Comparison of ENCODE assay signal across 20 mouse cellular contexts in the genomic region with DNA sequence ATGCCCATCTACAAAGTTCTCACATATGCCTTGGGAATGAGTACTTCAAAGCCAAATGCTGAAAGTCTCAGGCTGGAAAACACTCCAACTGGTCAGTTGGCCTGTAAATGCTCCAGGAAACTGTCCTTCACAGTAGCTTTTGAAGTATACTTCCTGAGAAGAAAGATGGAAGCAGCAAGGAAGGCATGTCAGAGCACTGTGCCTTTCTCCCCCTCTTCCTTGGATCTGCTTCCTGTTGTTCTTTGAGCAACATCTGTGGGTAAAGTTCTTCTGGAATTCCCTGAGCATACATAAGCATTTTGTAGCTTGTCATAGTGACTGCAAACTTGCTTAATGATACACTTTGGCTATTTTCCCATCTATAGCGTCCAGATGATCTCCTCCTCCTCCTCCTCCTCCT. TPM values are rescaled to one million over a fixed set of nuclear protein-coding genes. Genes with fewer than 3 reads are reported as not detected.
DNase-seq lines count a peak whose midpoint lies in the region; ATAC-seq and TF ChIP-seq lines count a peak whose summit lies in the region.
"Had no signal": no experiment of that assay in that cellular context is flagged by ENCODE, and none has a peak within 500 bp of the region (broad histone marks: within the 10 kb centered on the region; RNA-seq: fewer than 3 reads in every experiment).

No protein-coding gene starts in this region.

- no peak for TF ChIP-seq CTCF in kidney, postnatal 0 days (IDR thresholded peaks at IDR 0.05; ENCODE audit: low read depth)
- TF ChIP-seq CTCF in embryonic fibroblast, embryonic 13.5 days (IDR thresholded peaks at IDR 0.05; ENCODE audit: borderline replicate concordance, insufficient read depth, low read length) = no peak

- no peak overlapping the region for H3K4me3 ChIP-seq in heart, embryonic 11.5 days (ENCODE audit: low read depth, low read length)
- H3K4me3 ChIP-seq in kidney, postnatal 0 days (replicated peaks; ENCODE audit: low read depth, low read length) = no peak overlapping the region
- no peak overlapping the region for H3K4me3 ChIP-seq in embryonic fibroblast, embryonic 13.5 days (ENCODE audit: insufficient read depth, low read length)
- H3K4me3 ChIP-seq in forebrain, embryonic 16.5 days (replicated peaks; ENCODE audit: low read length) = no peak overlapping the region
- H3K4me3 ChIP-seq: erythroblast, embryonic 14.5 days; layer of hippocampus, adult 2 months; left cerebral cortex, adult 2 months; megakaryocyte, embryonic 14.5 days; neural tube, embryonic 12.5 days had no signal

- peak overlapping the region; percentile 68 for H3K27ac ChIP-seq in heart, embryonic 11.5 days (ENCODE audit: low read depth, low read length)
- peak overlapping the region; percentile 52 for H3K27ac ChIP-seq in kidney, postnatal 0 days
- H3K27ac ChIP-seq in embryonic fibroblast, embryonic 13.5 days (ENCODE audit: insufficient read depth, low read length) = peak overlapping the region; percentile 21
- no peak overlapping the region for H3K27ac ChIP-seq in forebrain, embryonic 16.5 days (ENCODE audit: low read length)
- H3K27ac ChIP-seq: layer of hippocampus, adult 2 months; left cerebral cortex, adult 2 months; liver, embryonic 14.5 days; neural tube, embryonic 12.5 days had no signal

- no peaks in the 10 kb centered on the region for H3K36me3 ChIP-seq in heart, embryonic 11.5 days (ENCODE audit: control insufficient read depth, insufficient read depth, low read length)
- H3K36me3 ChIP-seq in kidney, postnatal 0 days (ENCODE audit: insufficient read depth, low read length) = no peaks in the 10 kb centered on the region
- no peaks in the 10 kb centered on the region for H3K36me3 ChIP-seq in forebrain, embryonic 16.5 days (ENCODE audit: control insufficient read depth, insufficient read depth)
- H3K36me3 ChIP-seq: neural tube, embryonic 12.5 days had no signal

- no peak overlapping the region for H3K4me2 ChIP-seq in heart, embryonic 11.5 days
- no peak overlapping the region for H3K4me2 ChIP-seq in kidney, postnatal 0 days (ENCODE audit: low read length)
- H3K4me2 ChIP-seq in forebrain, embryonic 16.5 days (ENCODE audit: low read length) = no peak overlapping the region
- H3K4me2 ChIP-seq: neural tube, embryonic 12.5 days had no signal

- H3K27me3 ChIP-seq in heart, embryonic 11.5 days (ENCODE audit: control insufficient read depth, insufficient read depth, low read length) = peaks cover 5% of the 10 kb centered on the region; the same call in 1 of the 2 replicates
- no peaks in the 10 kb centered on the region for H3K27me3 ChIP-seq in kidney, postnatal 0 days (ENCODE audit: insufficient read depth, low read length)
- no peaks in the 10 kb centered on the region; the same call in 1 of the 2 replicates for H3K27me3 ChIP-seq in forebrain, embryonic 16.5 days (replicated peaks; ENCODE audit: control insufficient read depth, insufficient read depth, low read length)
- H3K27me3 ChIP-seq: neural tube, embryonic 12.5 days had no signal

- no peak for ATAC-seq in heart, embryonic 11.5 days (replicated peaks; ENCODE audit: insufficient number of reproducible peaks, low FRiP score, low TSS enrichment)
- ATAC-seq in kidney, postnatal 0 days (replicated peaks; ENCODE audit: low FRiP score, low read depth) = no peak
- no peak for ATAC-seq in forebrain, embryonic 16.5 days
- ATAC-seq: midbrain, embryonic 16.5 days had no signal

- H3K4me1 ChIP-seq in heart, embryonic 11.5 days (ENCODE audit: control insufficient read depth, insufficient read depth, low read length) = no peaks in the 10 kb centered on the region
- H3K4me1 ChIP-seq in kidney, postnatal 0 days (replicated peaks; ENCODE audit: insufficient read depth, low read length) = no peaks in the 10 kb centered on the region
- H3K4me1 ChIP-seq in embryonic fibroblast, embryonic 13.5 days (ENCODE audit: control insufficient read depth, insufficient read depth, low read length) = peaks cover 3% of the 10 kb centered on the region
- no peaks in the 10 kb centered on the region for H3K4me1 ChIP-seq in forebrain, embryonic 16.5 days (replicated peaks; ENCODE audit: control insufficient read depth, insufficient read depth, low read length)
- H3K4me1 ChIP-seq: neural tube, embryonic 12.5 days had no signal

- intact Hi-C loops in heart, postnatal 14 days (cut with DNase I) = loop anchor here (5.0 to 10.0 kb wide), 4 partner anchors 90 to 627 kb away; partner anchors contain the start of genes Il6 and Mnx1

- no peak for TF ChIP-seq POLR2A in embryonic fibroblast, embryonic 13.5 days (IDR thresholded peaks at IDR 0.05; ENCODE audit: low read depth, low read length)

- no peak overlapping the region for H3K9ac ChIP-seq in heart, embryonic 11.5 days (ENCODE audit: low read depth, low read length)
- no peak overlapping the region for H3K9ac ChIP-seq in kidney, postnatal 0 days (ENCODE audit: low read depth, low read length)
- no peak overlapping the region for H3K9ac ChIP-seq in forebrain, embryonic 16.5 days (replicated peaks; ENCODE audit: low read depth, low read length)
- H3K9ac ChIP-seq: liver, embryonic 14.5 days; neural tube, embryonic 12.5 days had no signal

- DNase-seq in heart, postnatal 14 days = no peak
- DNase-seq in kidney, postnatal 0 days (ENCODE audit: low spot score) = peak; percentile 25
- no peak for DNase-seq in kidney, postnatal 10 days
- peak; percentile 65 for DNase-seq in 3T3-L1 (ENCODE audit: low read depth, low spot score)
- DNase-seq in MN1 (ENCODE audit: low spot score) = no peak
- DNase-seq: adrenal gland, adult 8-10 months; cerebellum, adult 2 months; kidney, adult 11 months; right cerebral cortex, postnatal 25 days; thymus, adult 2 months had no signal

- H3K9me3 ChIP-seq in heart, embryonic 11.5 days (replicated peaks; ENCODE audit: control insufficient read depth, low read length) = no peaks in the 10 kb centered on the region
- H3K9me3 ChIP-seq in kidney, postnatal 0 days (replicated peaks; ENCODE audit: low read length) = no peaks in the 10 kb centered on the region
- no peaks in the 10 kb centered on the region for H3K9me3 ChIP-seq in forebrain, embryonic 16.5 days (ENCODE audit: control insufficient read depth, low read length)
- H3K9me3 ChIP-seq: megakaryocyte, embryonic 14.5 days; neural tube, embryonic 12.5 days had no signal

- 46% methylated on average over 1 of the region's 1 CpGs for WGBS in heart, embryonic 11.5 days (ENCODE audit: insufficient replicate concordance)
- 8% methylated on average over 1 of the region's 1 CpGs for WGBS in kidney, postnatal 0 days
- WGBS in forebrain, embryonic 16.5 days = 30% methylated on average over 1 of the region's 1 CpGs

RNA-seq across cellular contexts. Expression of gene Lmbr1, which starts 9.4 kb away (rescaled TPM):
- polyA plus RNA-seq in heart, embryonic 11.5 days (2014; fragmentation: Nextera tagmentation; extraction: Ambion mirVana) = 11.2 and 12.9 TPM in 2 replicates
- total RNA-seq in heart, postnatal 14 days (2021) = 10 to 100 TPM; 18.4 to 19.3 TPM
- 13.6 and 15.5 TPM in 2 replicates for polyA plus RNA-seq in kidney, postnatal 0 days (2015; fragmentation: Nextera tagmentation; extraction: Ambion mirVana)
- polyA plus RNA-seq in embryonic fibroblast, embryonic 13.5 days (2011; ENCODE audit: insufficient read length, low read depth, missing spikeins) = 14.7 and 18.1 TPM in 2 replicates
- polyA plus RNA-seq in forebrain, embryonic 16.5 days (2015; fragmentation: Nextera tagmentation; extraction: Ambion mirVana) = 30.7 and 31.5 TPM in 2 replicates

RNA-seq across cellular contexts. Expression of gene Nom1, which starts 46.9 kb away (rescaled TPM):
- 14.9 and 18.1 TPM in 2 replicates for polyA plus RNA-seq in heart, embryonic 11.5 days (2014; fragmentation: Nextera tagmentation; extraction: Ambion mirVana)
- total RNA-seq in heart, postnatal 14 days (2021) = 10 to 100 TPM; 13.7 to 14.1 TPM
- polyA plus RNA-seq in kidney, postnatal 0 days (2015; fragmentation: Nextera tagmentation; extraction: Ambion mirVana) = 19.6 and 20.0 TPM in 2 replicates
- 12.2 and 15.1 TPM in 2 replicates for polyA plus RNA-seq in embryonic fibroblast, embryonic 13.5 days (2011; ENCODE audit: insufficient read length, low read depth, missing spikeins)
- 24.1 and 26.0 TPM in 2 replicates for polyA plus RNA-seq in forebrain, embryonic 16.5 days (2015; fragmentation: Nextera tagmentation; extraction: Ambion mirVana)

Comparison
In these comparisons a context has a peak if more than half of its experiments do, and no peak if none do; other contexts are left out.
1. DNase-seq: peak in kidney, postnatal 0 days (single experiment) and 3T3-L1 (single experiment); none in heart, postnatal 14 days (0 of 2), kidney, postnatal 10 days (single experiment) and MN1 (single experiment).